Mouse (Mus musculus): ENCODE data around the gene Popdc2. TPM values are rescaled to one million over a fixed set of nuclear protein-coding genes. Genes with fewer than 3 reads are reported as not detected.

Gene Popdc2
- polyA plus RNA-seq, 1 experiment, result 167 TPM

DNA sequence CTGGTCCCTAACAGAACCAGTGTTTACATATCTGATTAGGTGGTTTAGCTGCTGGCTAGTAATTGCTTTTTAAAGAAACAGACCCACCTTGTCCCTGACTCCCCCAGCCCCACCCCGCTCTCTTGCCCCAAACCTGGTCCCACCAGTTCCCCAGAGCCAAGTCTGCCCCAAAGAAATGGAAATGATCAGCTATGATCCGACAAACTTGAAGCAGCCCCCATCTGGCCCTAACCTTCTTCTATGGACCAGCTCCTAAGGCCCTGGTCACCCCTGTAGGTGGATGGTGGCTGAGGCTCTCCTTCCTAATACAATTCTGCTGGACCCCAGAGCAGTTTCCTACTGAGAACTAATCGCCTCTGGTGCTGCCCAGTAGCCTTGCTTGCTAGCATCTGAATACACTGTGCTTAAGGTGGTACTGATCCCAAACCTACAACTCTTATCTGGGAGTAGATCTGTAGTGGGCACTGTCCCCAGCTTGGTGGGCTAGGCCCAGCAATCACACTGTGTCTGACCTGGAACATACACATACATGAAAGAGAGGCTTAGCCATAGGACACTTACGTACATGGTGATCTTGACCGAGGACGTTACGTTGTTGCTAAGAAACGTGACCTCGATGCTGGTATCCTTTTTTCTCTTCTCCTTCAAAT lies 38.4 kb downstream of the Popdc2 start:
- DNase-seq (ENCODE audit: low spot score), result no peak

DNA sequence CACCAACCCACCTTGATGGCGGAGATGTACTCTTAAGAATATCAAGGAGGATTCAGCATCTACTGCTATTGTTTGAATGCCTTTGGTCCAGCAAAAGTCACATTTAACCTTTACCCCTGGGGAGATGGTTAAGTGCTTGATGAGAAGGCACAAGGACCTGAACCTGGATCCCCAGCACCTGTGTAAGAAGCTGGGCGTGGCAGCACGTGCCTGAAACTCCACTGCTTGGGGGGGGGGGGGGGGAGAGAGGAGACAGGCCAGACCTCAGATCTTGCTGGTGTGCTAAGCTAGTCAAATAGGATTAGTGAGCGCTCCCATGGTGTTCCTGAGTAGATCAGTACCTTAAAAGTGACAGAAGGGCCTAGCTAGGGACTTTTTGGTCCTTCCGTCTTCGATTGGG lies 39.5 kb downstream of the Popdc2 start:
- DNase-seq (ENCODE audit: low spot score), result no peak

DNA sequence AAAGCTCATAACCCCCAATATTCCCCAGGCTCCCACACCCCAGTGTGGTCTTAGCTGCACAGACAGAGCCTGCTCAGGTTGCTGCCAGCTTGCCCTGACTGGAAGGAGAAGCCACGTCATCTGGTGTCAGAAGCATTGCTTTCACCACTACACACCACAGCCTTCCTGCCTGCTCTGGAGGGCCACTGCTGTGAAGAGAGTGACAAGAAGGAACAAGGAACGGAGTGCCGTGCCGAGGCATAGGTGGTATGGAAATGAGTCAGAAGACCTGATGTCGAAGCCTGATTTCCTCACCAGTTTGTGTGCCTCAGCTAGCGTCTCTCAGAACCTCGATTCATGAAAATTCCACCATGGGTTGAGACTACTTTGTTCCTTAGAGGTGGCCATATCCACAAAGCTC lies 41.6 kb downstream of the Popdc2 start:
- DNase-seq (ENCODE audit: low spot score), result no peak

GRCm38 (mm10) chr16:38406293-38406692 lies 44.3 kb downstream of the Popdc2 start:
- DNase-seq (ENCODE audit: low spot score), result no peak

DNA sequence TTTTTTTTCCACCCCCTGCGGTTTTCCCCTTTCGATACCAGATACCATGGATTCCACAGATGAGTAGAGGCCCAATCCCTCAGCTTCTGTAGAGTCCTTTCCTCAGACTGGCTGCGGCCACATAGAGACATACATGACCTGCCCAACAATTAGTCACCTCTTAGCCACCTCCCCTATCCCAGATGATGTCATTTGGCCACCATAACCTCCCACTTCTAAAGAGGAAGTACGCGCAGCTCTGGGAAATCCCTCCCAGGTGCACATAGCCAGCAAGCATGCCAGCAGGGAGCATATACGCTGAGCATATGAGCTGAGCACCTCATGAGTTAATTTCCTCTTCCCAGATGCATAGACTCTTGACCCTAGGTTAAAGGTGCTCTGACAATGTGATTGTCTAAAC lies 44.7 kb downstream of the Popdc2 start:
- DNase-seq (ENCODE audit: low spot score), result no peak

DNA sequence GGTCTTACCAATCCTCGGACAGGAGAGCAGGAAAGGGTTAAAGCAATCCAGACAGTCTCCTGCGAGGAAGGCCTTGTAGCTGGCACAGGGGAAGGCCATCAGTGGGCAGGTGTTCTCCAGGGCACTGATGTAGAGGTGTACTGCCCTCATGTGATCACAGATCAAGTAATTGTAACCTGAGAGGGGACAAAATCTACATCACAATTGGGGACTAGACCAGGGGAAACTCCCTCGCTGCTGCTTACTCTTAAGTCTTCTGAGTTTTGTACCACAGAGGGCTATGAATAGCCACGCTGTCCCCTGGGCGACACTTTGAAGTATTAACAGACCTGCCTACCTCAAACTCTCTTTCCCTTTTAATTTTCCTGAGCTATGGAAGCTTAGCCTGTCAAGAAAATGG lies 45.6 kb downstream of the Popdc2 start:
- DNase-seq (ENCODE audit: low spot score), result no peak

- DNase-seq (ENCODE audit: low spot score), result no peak
These were observed 46.4 kb downstream of the Popdc2 start for GRCm38 (mm10) chr16:38408416-38408815.

- no peak for DNase-seq (ENCODE audit: low spot score)
These were observed 52.9 kb downstream of the Popdc2 start for GRCm38 (mm10) chr16:38414953-38415352.

DNA sequence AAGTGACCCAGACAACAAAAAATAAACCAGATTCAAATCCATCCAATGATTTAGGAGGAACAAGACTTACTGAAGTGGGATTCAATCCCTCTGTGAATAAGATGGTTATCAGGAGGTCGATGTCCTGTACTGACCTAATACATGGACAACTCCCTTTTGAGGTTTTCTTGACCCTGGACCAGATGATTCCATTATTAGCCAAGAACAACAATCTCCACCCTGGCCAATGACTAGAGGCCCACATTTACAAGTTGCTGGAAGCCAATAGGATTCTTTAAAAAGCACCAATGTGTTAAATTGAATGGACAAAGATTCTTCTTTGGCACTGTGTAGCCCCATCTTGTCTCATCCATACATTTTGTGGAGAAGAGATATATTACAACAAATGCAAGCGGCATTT lies 63.4 kb downstream of the Popdc2 start:
- DNase-seq (ENCODE audit: low spot score), result no peak

GRCm38 (mm10) chr16:38425799-38426198 lies 63.8 kb downstream of the Popdc2 start:
- DNase-seq (ENCODE audit: low spot score), result no peak

Other genes starting within 250 kb of the Popdc2 start
- 0.03 TPM in 1 of 2 replicates, not detected in the other for gene Nr1i2, start 67.4 kb upstream of the Popdc2 start, polyA plus RNA-seq (2012; rRNA removed)
- 0.07 and 0.10 TPM in 2 replicates for gene Maats1, start 20.1 kb upstream of the Popdc2 start, polyA plus RNA-seq (2012; rRNA removed)
- gene Cox17, start 15.2 kb upstream of the Popdc2 start, polyA plus RNA-seq (2012; rRNA removed), result 203 and 240 TPM in 2 replicates
- gene Gm21987, start 15.2 kb upstream of the Popdc2 start, polyA plus RNA-seq (2012; rRNA removed), result 0.25 TPM in 1 of 2 replicates, not detected in the other
- 12.7 and 13.8 TPM in 2 replicates for gene Pla1a, start 70.9 kb downstream of the Popdc2 start, polyA plus RNA-seq (2012; rRNA removed)
- gene Adprh, start 90.5 kb downstream of the Popdc2 start, polyA plus RNA-seq (2012; rRNA removed), result 44.3 and 44.8 TPM in 2 replicates
- gene Cd80, start 93.4 kb downstream of the Popdc2 start, polyA plus RNA-seq (2012; rRNA removed), result 1.8 and 2.4 TPM in 2 replicates
- 14.7 and 15.9 TPM in 2 replicates for gene Timmdc1, start 160.5 kb downstream of the Popdc2 start, polyA plus RNA-seq (2012; rRNA removed)
- gene Poglut1, start 188.0 kb downstream of the Popdc2 start, polyA plus RNA-seq (2012; rRNA removed), result 39.9 and 40.8 TPM in 2 replicates
- gene Tmem39a, start 196.5 kb downstream of the Popdc2 start, polyA plus RNA-seq (2012; rRNA removed), result 72.3 and 91.6 TPM in 2 replicates

Measured in urinary bladder, adult 2 months (tissue).